Mouse (Mus musculus) mesoderm, embryonic 11.5 days (tissue): ENCODE data around the gene Crtc2.
"Not testable (repeated sequence)": the region's sequence is repeated elsewhere in the genome, so short reads cannot be mapped to it uniquely, and the experiment has no call there.

Experiments
- DNase-seq: peaks from one replicate; pipeline ENCODE4 v3.0.0-alpha.2; 2012; ENCODE audit warnings: low read depth, low spot score

The Crtc2 gene

GRCm38 (mm10) chr3:90242984-90243775 is 10.8 kb upstream of the Crtc2 start, which contains the start of gene Creb3l4:
Gene Creb3l4 (minus strand): TSS chr3:90243512.
- DNase-seq: peak; percentile 73

- no peak for DNase-seq
These were observed 8.6 kb upstream of the Crtc2 start for GRCm38 (mm10) chr3:90245406-90245805.

- DNase-seq: no peak
These were observed 6.4 kb upstream of the Crtc2 start for GRCm38 (mm10) chr3:90247630-90247959.

GRCm38 (mm10) chr3:90247960-90248745 is 5.8 kb upstream of the Crtc2 start, which contains the start of gene Slc39a1:
Gene Slc39a1 (plus strand): TSS chr3:90248172.
- DNase-seq: peak; percentile 97

DNA sequence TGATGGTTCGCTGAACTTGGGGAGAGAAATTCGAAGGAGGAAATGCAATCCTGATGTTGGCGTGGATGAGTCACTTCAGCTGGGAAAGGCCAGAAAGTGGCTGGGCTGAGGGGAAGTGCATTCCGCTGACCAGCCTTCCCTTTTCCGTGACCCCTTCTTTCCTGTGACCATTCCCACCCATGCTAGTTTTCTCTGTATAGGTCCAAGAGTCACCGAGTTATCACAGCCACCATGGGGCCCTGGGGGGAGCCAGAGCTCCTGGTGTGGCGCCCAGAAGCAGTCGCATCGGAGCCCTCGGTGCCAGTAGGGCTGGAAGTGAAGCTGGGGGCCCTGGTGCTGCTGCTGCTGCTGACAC is 5.2 kb upstream of the Crtc2 start:
- DNase-seq: no peak

DNA sequence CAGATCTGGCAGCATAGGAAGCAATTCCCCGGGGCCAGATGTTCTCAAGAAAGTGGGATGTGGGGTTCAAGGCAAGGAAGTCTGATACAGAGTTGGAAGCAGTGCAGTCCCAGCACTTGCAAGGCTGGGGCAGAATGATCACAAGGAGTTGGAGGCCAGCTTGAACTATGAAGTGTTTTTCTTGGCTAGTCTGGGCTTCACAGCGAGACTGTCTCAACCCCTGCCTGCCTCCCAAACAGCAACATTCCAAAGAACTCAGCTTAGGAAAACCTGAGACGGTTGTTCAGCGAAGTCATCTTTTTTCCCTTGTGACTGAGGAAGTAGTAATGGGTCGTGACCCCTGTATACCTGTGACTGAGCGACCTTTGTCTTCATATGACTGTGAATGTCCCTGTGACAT is 3.2 kb upstream of the Crtc2 start:
- DNase-seq: no peak

GRCm38 (mm10) chr3:90251731-90252226 is 2.2 kb upstream of the Crtc2 start:
- DNase-seq: not testable (repeated sequence)

DNA sequence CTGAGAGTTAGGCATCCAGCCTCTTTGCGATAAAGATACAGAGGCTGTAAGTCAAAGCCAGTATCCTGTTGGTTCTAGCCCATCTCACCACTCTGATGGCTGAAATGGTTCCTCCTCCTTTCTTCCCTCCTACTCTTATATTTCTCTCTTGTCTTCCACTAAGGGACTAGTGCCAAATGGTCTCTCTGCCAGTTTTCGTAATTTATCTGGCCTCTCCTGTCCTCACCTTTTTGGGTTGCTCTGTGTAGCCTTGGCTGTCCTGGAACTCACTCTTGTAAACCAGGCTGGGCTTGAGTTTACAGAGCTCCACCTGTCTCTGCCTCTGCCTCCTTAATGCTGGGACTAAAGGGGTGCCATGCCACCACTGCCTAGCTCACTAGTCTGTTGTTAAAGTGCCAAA is 1.3 kb upstream of the Crtc2 start:
- not testable (repeated sequence) for DNase-seq

- DNase-seq: not testable (repeated sequence)
These were observed 789 bp upstream of the Crtc2 start for GRCm38 (mm10) chr3:90253174-90253573.

DNA sequence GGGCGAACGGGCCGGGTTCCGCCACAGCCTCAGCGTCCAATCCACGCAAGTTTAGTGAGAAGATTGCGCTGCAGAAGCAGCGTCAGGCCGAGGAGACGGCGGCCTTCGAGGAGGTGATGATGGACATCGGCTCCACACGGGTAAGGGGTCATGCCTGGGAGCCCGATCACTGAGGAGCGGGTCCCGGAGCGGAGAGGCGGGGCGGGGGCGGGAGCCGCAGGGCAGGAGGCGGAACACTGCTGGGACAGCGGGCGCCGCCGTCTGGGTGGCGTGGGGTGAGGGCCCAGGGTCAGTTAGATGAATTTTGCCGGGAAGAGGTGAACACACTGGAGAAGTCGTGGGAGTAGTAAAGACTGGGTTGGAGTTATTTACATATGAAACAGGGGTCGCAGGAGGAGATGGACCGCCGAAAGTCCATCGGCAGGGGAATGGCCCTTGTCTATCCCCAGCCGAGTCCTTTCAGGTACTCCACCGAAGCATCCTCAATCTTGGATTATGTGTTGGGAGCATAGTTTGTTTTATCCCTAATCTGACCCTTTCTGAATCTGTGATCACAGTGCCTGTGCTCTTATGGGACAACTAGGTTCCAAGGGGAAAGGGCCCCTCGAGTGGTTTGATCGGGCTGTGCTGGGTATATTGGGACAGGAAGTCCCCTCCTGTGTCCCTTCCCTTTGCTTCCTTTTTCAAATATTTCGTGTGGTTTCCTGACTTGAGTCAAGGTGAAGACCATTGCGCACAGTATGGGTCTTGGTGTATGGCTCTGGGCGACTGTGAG is 643 bp downstream of the Crtc2 start:
- no peak for DNase-seq

DNA sequence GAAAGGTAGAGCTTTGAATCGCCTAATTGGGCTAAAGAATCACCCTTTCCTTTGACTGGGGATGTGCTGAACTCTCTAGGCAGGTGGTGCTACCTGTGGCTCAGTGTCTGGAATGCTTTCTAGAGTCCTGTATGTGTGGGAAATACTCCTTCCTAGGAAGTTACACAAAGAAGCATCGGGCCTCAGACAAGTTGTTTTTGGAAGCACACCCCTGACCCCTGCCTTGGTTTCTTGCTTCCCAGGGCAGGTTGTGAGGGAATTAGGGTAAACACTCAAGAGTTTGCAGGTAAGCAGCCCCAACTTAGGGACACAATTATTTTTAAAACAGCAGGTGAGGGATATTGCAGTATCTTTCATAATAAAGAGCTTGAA is 1.2 kb downstream of the Crtc2 start:
- DNase-seq: no peak

GRCm38 (mm10) chr3:90255784-90256353 is 1.9 kb downstream of the Crtc2 start:
- DNase-seq: no peak

GRCm38 (mm10) chr3:90256731-90257530 is 3.0 kb downstream of the Crtc2 start:
- DNase-seq: no peak

DNA sequence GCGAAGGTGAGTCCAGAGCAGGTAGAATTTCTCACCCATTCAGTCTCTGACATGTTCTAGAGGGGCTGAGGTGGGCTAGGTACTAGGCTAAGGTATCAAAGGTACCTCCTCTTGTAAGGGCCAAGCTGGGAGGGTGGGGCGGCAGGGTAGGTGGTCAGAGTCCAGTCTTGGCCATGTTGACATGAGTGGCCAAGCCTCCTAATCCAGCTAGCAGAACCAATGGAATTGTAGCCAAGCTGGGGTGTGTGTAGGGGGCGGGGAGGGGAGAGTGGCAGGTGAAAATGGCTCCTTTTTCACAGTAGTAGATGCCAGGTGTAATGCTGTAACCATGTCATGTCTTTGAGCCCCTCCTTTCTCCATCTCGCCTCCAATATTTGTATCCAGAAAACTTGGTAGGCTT is 4.6 kb downstream of the Crtc2 start:
- DNase-seq: no peak

DNA sequence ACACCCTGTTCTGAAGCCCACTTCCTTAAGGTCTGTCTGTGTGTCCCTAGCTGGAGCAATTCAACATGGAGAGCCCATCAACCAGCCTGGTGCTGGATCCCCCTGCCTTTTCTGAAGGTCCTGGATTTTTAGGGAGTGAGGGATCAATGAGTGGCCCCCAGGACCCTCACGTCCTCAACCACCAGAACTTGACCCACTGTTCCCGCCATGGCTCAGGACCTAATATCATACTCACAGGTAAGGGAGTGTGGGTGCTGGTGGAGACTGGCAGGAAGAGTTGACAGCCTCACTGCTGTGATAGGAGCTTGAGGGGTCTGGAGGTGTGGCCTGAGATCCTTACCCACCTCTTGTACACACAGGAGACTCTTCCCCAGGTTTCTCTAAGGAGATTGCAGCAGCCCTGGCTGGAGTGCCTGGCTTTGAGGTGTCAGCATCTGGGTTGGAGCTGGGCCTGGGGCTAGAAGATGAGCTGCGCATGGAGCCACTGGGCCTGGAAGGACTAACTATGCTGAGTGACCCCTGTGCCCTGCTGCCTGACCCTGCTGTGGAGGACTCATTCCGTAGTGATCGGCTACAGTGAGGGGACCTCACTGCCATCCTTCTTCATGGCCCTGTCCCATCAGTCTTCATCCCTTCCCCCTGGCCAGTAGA is 9.3 kb downstream of the Crtc2 start:
- DNase-seq: no peak

- DNase-seq: no peak
These were observed 10.7 kb downstream of the Crtc2 start for GRCm38 (mm10) chr3:90264687-90265033.

DNA sequence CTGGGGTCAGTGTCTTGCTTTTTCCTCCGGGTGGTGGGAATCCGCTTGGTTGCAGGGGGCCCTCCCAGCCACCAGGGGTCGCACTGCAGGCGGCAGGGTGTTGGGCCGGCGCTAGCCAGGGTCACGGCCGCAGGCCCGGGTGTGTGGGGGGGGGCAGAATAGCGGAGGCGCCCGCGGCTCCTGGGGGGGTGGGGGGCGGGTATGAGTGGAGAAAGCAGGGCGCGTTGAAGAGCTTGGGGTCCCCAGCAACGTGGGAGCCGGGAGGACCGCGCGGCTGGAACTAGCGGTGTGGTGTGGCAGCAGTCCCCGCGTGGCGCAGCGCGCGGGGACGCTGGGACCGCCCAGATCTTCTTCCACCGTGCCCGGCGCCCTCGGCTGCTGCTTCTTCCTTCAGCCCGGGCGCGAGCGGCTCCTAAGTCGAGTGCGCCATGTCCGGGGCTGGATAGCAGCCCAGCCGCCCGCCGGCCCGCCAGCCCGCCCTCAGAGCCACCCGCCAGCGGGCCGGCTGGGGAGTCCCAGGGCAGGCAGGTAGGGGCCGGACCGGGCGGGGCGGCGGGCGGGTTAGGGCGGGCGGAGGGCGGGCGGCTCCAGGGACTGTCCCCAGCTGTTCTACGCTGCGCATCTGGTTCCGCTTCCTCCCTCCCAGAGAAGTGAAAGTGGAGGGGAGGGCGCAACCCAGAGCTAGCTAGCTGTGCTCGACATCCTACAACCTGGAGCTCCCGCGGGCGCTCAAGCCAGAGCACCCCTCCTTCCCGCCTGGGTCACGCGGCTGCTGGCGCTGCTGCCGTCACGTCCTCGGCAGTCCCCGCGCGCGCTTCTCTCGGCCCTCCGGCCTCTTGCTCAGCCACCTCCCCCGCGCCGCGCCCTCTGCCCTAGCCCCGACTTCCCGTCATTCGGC is 11.3 kb downstream of the Crtc2 start, which contains the start of gene Dennd4b:
TSS of gene Dennd4b (plus strand) at position 152 of the 898 bp plus-strand sequence.
- peak; percentile 89 for DNase-seq

DNA sequence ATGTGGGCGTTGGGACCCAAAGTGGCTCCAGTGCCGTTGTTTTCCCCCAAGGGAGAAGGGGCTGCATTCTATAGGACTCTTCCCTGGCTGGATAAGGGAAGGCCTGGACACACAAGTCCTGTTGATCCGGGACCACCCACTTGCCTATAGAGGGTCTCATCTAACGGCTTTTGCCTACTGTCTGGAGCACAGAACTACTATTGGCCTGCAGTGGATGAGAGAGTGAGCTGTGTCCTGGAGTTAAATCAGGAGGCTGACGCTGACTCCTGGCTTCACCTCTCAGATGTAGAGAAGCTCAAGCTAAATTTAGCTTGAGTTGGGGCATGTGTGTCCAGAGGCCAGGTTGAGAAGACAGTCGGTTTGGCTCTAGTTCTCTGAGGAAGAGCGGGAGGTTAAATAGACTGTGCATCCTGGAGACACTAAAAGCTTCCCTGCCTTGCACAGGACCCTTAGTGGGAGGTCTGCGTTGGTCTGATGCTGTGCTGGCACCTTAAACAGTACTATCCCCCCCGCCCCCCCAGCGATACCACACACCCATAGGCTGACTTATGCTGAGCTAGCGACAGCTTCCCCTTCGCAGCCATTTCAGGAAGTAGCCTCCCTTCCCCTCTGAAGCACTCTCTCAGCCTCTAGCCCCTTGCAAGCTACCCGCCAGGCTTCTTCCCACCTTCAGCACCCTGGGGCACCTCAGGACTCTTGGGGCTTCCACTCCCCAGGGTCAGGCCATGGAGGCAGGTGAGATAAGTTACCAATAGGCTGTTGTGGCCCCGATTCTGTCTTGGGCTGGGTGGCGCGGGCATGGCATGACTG is 12.2 kb downstream of the Crtc2 start:
- no peak for DNase-seq
